Mouse (Mus musculus) ES-E14 (cell line): ENCODE measurements around the gene Slc3a2. TPM values are rescaled to one million over a fixed set of nuclear protein-coding genes. Genes with fewer than 3 reads are reported as not detected.

Experiments
- DNase-seq: peaks from one replicate; pipeline ENCODE4 v3.0.0-alpha.2; 2013; ENCODE audit warnings: low read depth, low spot score
- H3K27ac ChIP-seq: 2 replicates; pipeline ENCODE4 v1.5.1; 2012; ENCODE audit warnings: low read depth, mild to moderate bottlenecking, low read length, moderate library complexity, mixed read lengths; ENCODE audit not compliant: poor library complexity, insufficient read depth, severe bottlenecking
- H3K36me3 ChIP-seq: 2 replicates; pipeline ENCODE4 v1.6.1; 2012; ENCODE audit warnings: mild to moderate bottlenecking, low read length, moderate library complexity, mixed read lengths; ENCODE audit not compliant: control insufficient read depth, poor library complexity, insufficient read depth, severe bottlenecking
- H3K4me1 ChIP-seq, 2 experiments: fragments of 150-350 bp in 1 of 2; sonication (generic) in 1 of 2; 2 replicates each; pipeline ENCODE4 v1.6.1; 2012; ENCODE audit warnings: low read length in 2 of 2, mild to moderate bottlenecking in 1 of 2, mixed read lengths in 1 of 2; ENCODE audit not compliant: control insufficient read depth in 2 of 2, insufficient read depth in 2 of 2, poor library complexity in 1 of 2
- H3K4me3 ChIP-seq, 2 experiments: fragments of 150-350 bp in 1 of 2; sonication (generic) in 1 of 2; 2 replicates each; pipeline ENCODE4 v1.5.1; 2012; ENCODE audit warnings: low read length in 2 of 2, low read depth in 1 of 2, mild to moderate bottlenecking in 1 of 2, mixed read lengths in 1 of 2; ENCODE audit not compliant: insufficient read depth in 1 of 2, poor library complexity in 1 of 2, severe bottlenecking in 1 of 2
- H3K9ac ChIP-seq: 2 replicates; pipeline ENCODE4 v1.6.1; 2012; ENCODE audit warnings: low read depth, mild to moderate bottlenecking, low read length, mixed read lengths; ENCODE audit not compliant: poor library complexity, insufficient read depth, severe bottlenecking
- H3K9me3 ChIP-seq: fragments of 150-350 bp; sonication (generic); 2 replicates; pipeline ENCODE4 v1.6.1; 2012; ENCODE audit warnings: low read depth, mild to moderate bottlenecking, low read length; ENCODE audit not compliant: control insufficient read depth, insufficient read depth
- CHD2 ChIP-seq: IDR thresholded peaks from 2 replicates; pipeline ENCODE4 v1.6.1; 2014; ENCODE audit warnings: mild to moderate bottlenecking, low read depth, low read length, inconsistent platforms
- HCFC1 ChIP-seq: IDR thresholded peaks from 2 replicates; pipeline ENCODE4 v1.6.1; 2012; ENCODE audit warnings: low read length, inconsistent platforms, borderline replicate concordance; ENCODE audit not compliant: insufficient read depth
- MAFK ChIP-seq: IDR thresholded peaks from 2 replicates; pipeline ENCODE4 v1.6.1; 2014; ENCODE audit warnings: mild to moderate bottlenecking, low read depth, low read length, inconsistent platforms; ENCODE audit not compliant: insufficient read depth
- ZC3H11A ChIP-seq: IDR thresholded peaks from 2 replicates; pipeline ENCODE4 v1.6.1; 2012; ENCODE audit warnings: low read depth, mild to moderate bottlenecking, inconsistent platforms, low read length, borderline replicate concordance
- ZNF384 ChIP-seq: IDR thresholded peaks from 2 replicates; pipeline ENCODE4 v1.6.1; 2012; ENCODE audit warnings: low read depth, low read length, inconsistent platforms
- in situ Hi-C, 2 experiments: fragments of 600-800 bp; cut with MboI; formaldehyde crosslinking; loops; one replicate each; pipeline ENCODE4 v1.15.1; 2025; ENCODE audit warnings: low sequenced_read_pairs in 2 of 2, inconsistent platforms in 1 of 2; ENCODE audit not compliant: unreplicated experiment in 2 of 2
- total RNA-seq: library from RNA; depleted of rRNA; stranded (reverse); fragments of 300-350 nt; gene quantifications from 2 replicates; pipeline ENCODE4 v1.2.3, GENCODE M21; 2012

The Slc3a2 gene
- total RNA-seq, 1 experiment = 354 TPM

DNA sequence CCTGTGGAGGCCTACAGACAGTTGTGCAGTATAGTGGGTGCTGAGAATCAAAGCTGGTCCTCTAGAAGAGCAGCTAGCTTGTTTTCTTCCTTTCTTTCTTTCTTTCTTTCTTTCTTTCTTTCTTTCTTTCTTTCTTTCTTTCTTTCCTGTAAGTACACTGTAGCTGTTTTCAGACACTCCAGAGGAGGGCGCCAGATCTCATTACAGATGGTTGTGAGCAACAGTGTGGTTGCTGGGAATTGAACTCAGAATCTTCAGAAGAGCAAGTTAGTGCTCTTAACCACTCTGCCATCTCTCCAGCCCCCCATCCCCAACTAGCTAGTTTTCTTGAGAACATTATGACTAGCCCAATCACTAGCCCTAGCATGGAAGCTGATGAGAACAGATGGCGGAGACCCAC lies 37.6 kb upstream of the Slc3a2 start:
- H3K27ac ChIP-seq = no peak overlapping the region
- TF ChIP-seq CHD2 (no peak), MAFK (no peak), HCFC1 (no peak), ZNF384 (no peak), ZC3H11A (no peak)
- peaks cover 23% of the 10 kb centered on the region for H3K36me3 ChIP-seq
- in situ Hi-C loops = no loop called here
- H3K9me3 ChIP-seq = no peaks in the 10 kb centered on the region
- H3K4me3 ChIP-seq = no peak overlapping the region
- no peak for DNase-seq
- no peak overlapping the region for H3K9ac ChIP-seq
- H3K4me1 ChIP-seq = no peaks in the 10 kb centered on the region

DNA sequence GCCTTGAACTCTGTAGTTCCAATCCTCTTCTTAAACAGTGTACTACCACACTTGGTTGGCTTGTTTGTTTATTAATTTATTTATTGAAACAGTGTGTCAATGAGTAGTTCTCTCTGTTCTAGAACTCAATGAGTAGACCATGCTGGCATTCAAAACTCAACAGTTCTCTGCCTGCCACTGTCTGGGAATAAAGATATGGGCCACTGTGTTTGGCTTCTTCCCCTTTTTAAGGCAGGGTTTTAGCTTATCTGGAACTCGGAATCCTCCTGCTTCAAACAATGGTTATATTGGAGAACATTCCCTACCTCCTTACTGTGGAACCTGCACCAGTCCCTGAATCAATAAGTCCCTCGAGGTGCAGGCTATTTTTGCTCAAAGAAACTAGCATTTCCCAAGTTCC lies 35.7 kb upstream of the Slc3a2 start:
- no peak overlapping the region for H3K9ac ChIP-seq
- no peaks in the 10 kb centered on the region for H3K4me1 ChIP-seq
- no peaks in the 10 kb centered on the region for H3K9me3 ChIP-seq
- no peak overlapping the region for H3K27ac ChIP-seq
- H3K36me3 ChIP-seq = peaks cover 16% of the 10 kb centered on the region
- no peak for DNase-seq
- in situ Hi-C loops = no loop called here
- no peak overlapping the region for H3K4me3 ChIP-seq
- no peak for TF ChIP-seq ZNF384
- TF ChIP-seq ZC3H11A = no peak
- no peak for TF ChIP-seq HCFC1
- TF ChIP-seq MAFK = no peak
- TF ChIP-seq CHD2 = no peak

DNA sequence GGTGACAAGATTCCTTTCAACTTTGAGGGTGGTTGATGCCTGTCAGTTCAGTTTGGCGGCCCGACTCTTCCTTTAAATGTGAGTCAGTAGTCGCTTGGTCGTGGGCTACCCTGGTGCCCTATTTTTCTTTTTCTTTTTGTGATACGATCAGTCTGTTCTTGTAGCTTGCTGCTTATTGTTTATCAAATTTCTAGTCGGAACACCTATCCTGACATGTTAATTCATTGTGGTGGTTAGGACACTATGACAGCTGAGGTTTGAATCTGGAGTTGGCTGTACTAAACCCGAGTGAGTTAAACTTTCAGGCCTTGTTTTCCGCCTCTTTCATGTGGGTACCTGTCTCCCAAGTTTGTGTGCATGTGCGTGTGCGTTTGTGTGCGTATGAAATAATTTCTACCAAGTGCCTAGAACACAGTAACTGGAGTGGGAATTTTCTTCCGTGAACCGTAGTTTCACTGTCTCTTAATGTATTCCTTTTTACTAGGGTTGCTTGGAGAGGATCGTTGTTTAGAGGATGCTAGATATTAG lies 34.4 kb upstream of the Slc3a2 start:
- peaks cover 12% of the 10 kb centered on the region for H3K36me3 ChIP-seq
- in situ Hi-C loops = no loop called here
- H3K4me1 ChIP-seq = no peaks in the 10 kb centered on the region
- DNase-seq = no peak
- H3K4me3 ChIP-seq = peak overlapping the region; percentile 93 to 95
- H3K27ac ChIP-seq = peak overlapping the region; percentile 89; the same call in 1 of the 2 replicates
- H3K9me3 ChIP-seq = no peaks in the 10 kb centered on the region
- TF ChIP-seq CHD2 (no peak), MAFK (no peak), ZNF384 (no peak), ZC3H11A (no peak), HCFC1 (no peak)
- peak overlapping the region; percentile 96 for H3K9ac ChIP-seq

DNA sequence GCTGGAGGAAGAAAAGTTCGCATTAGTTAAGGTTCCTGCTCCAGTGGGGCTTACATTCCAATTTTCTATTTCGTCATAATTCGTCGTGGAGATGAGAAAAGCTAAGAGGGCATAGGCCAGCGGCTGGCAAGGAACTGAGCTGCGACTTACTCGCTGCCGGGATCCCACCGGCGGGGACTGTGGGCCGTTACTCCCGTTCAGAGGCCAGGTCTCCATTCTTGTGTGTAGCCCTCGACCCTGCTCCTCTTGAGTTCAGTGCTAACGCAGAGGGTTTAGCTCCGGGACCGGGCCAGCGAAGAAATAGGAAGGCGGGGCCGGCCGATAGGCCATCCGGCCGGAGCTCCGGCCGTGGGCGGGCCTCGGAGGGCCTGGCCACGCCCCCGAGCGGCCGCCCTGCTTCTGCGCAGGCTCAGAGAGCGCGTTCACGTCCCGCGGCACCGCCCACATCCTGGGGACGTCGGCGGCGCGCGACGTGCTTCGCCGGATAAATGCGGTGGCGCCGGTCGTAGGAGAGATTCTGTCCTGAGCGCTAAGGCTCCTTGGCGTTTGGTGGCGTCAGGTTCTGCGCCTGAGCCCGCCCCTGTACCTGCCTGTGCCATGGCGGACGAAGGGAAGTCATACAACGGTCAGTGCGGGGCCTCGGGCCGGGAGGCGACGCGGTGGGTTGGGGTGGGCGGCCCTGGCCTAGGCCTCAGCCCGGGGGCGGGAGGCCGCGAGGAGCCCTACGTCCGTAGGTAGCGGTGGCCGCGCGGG lies 33.6 kb upstream of the Slc3a2 start, which contains the start of gene Nxf1:
Gene Nxf1, plus strand, starts transcription at position 439 of the 753 bp plus-strand sequence.
- peak within 1 kb of the TSS; percentile 93 to 95 for H3K4me3 ChIP-seq
- H3K36me3 ChIP-seq = peaks cover 12% of the 10 kb centered on the region
- DNase-seq = peak; percentile 86
- in situ Hi-C loops = no loop called here
- H3K4me1 ChIP-seq = no peaks in the 10 kb centered on the region
- H3K27ac ChIP-seq = peak within 1 kb of the TSS; percentile 89
- peak within 1 kb of the TSS; percentile 96 for H3K9ac ChIP-seq
- no peaks in the 10 kb centered on the region for H3K9me3 ChIP-seq
- no peak for TF ChIP-seq ZC3H11A
- no peak for TF ChIP-seq CHD2
- no peak; the same call in 1 of the 2 replicates for TF ChIP-seq HCFC1
- no peak for TF ChIP-seq ZNF384
- no peak for TF ChIP-seq MAFK
